Mouse (Mus musculus) heart, postnatal 0 days (tissue): Measurements from ENCODE around the gene Slc25a21. TPM values are rescaled to one million over a fixed set of nuclear protein-coding genes. Genes with fewer than 3 reads are reported as not detected.

Experiments used
- ATAC-seq: fragments of 200-750 bp; cut with Nextera tagmentation; 2 replicates; pipeline ENCODE4 v1.8.0; 2017; ENCODE audit warnings: low read depth, moderate number of reproducible peaks, moderate library complexity; ENCODE audit not compliant: insufficient read depth
- DNase-seq: peaks from one replicate; pipeline ENCODE4 v3.0.0-alpha.2; 2016; ENCODE audit warnings: low spot score
- H3K27ac ChIP-seq: fragments of 300-500 bp; sonication (generic); 2 replicates; pipeline ENCODE4 v1.5.1; 2014; ENCODE audit warnings: low read depth, mild to moderate bottlenecking
- H3K27me3 ChIP-seq: fragments of 300-500 bp; sonication (generic); 2 replicates; pipeline ENCODE4 v1.6.1; 2014; ENCODE audit warnings: low read length, mixed read lengths; ENCODE audit not compliant: control insufficient read depth, insufficient read depth
- H3K36me3 ChIP-seq: fragments of 300-500 bp; sonication (generic); replicated peaks from 2 replicates; pipeline ENCODE4 v1.6.1; 2014; ENCODE audit warnings: low read length, mixed read lengths; ENCODE audit not compliant: control insufficient read depth, insufficient read depth
- H3K4me1 ChIP-seq: fragments of 300-500 bp; sonication (generic); 2 replicates; pipeline ENCODE4 v1.6.1; 2014; ENCODE audit warnings: antibody characterized with exemption; ENCODE audit not compliant: control insufficient read depth, insufficient read depth
- H3K4me2 ChIP-seq: fragments of 300-500 bp; sonication (generic); 2 replicates; pipeline ENCODE4 v1.6.1; 2014; ENCODE audit warnings: low read depth, mild to moderate bottlenecking, low read length, moderate library complexity
- H3K4me3 ChIP-seq: fragments of 300-500 bp; sonication (generic); 2 replicates; pipeline ENCODE4 v1.5.1; 2014; ENCODE audit warnings: low read depth, low read length
- H3K9ac ChIP-seq: fragments of 300-500 bp; sonication (generic); replicated peaks from 2 replicates; pipeline ENCODE4 v1.6.1; 2014; ENCODE audit warnings: low read depth, low read length, mixed read lengths
- H3K9me3 ChIP-seq: fragments of 300-500 bp; sonication (generic); replicated peaks from 2 replicates; pipeline ENCODE4 v1.6.1; 2016; ENCODE audit warnings: low read length; ENCODE audit not compliant: control insufficient read depth
- CTCF ChIP-seq: IDR thresholded peaks from 2 replicates; pipeline ENCODE4 v1.5.1; 2016; ENCODE audit warnings: antibody characterized with exemption, control low read depth, low read depth
- EP300 ChIP-seq: IDR thresholded peaks from 2 replicates; pipeline ENCODE4 v1.6.1; 2016; ENCODE audit warnings: antibody characterized with exemption, low read depth
- WGBS: fragments of 180-500 bp; shearing (Covaris S2); extraction: QIAGEN DNeasy Blood & Tissue Kit; methylation state at CpG from one replicate; pipeline ENCODE4 v1.1.7; 2014; 5-methylcytosine and 5-hydroxymethylcytosine counted together
- polyA plus RNA-seq: library from polyadenylated mRNA; unstranded; fragments of >200 nt; fragmentation: Nextera tagmentation; extraction: Ambion mirVana; gene quantifications from 2 replicates; pipeline ENCODE4 v1.2.1, GENCODE M21; 2015
- total RNA-seq: library from RNA; depleted of rRNA; stranded (reverse); fragments of >200 nt; gene quantifications from 2 replicates; pipeline ENCODE4 v1.2.3, GENCODE M21; 2014; ENCODE audit warnings: low replicate concordance

Slc25a21 gene
- total and polyA plus RNA-seq, 2 experiments from 2014 or later = 0.31 TPM; not detected in 1

GRCm38 (mm10) chr12:57016324-57016723 is 180.9 kb downstream of the Slc25a21 start:
- Histone ChIP-seq H3K9ac (no peak overlapping the region), H3K27ac (no peak overlapping the region), H3K9me3 (no peaks in the 10 kb centered on the region), H3K4me3 (no peak overlapping the region), H3K4me1 (no peaks in the 10 kb centered on the region), H3K27me3 (no peaks in the 10 kb centered on the region), H3K4me2 (no peak overlapping the region), H3K36me3 (no peaks in the 10 kb centered on the region)
- ATAC-seq (no peak), DNase-seq (no peak)
- 70% methylated on average over 3 of the region's 3 CpGs for WGBS
- TF ChIP-seq EP300 (no peak), CTCF (no peak)

- Histone ChIP-seq H3K27me3 (no peaks in the 10 kb centered on the region), H3K9ac (no peak overlapping the region), H3K36me3 (no peaks in the 10 kb centered on the region), H3K4me1 (no peaks in the 10 kb centered on the region), H3K9me3 (no peaks in the 10 kb centered on the region), H3K4me2 (no peak overlapping the region), H3K27ac (no peak overlapping the region), H3K4me3 (no peak overlapping the region)
- WGBS = 48% methylated on average over 11 of the region's 11 CpGs
- DNase-seq = no peak
- ATAC-seq = no peak
- TF ChIP-seq CTCF (no peak), EP300 (no peak)
Measured at GRCm38 (mm10) chr12:57009010-57009409, 188.3 kb downstream of the Slc25a21 start.

- Histone ChIP-seq H3K9ac (no peak overlapping the region), H3K4me1 (no peaks in the 10 kb centered on the region), H3K27me3 (0 out of 2 replicates have a peak, but pooled peaks cover 3% of the 10 kb centered on the region), H3K36me3 (no peaks in the 10 kb centered on the region), H3K4me3 (no peak overlapping the region), H3K4me2 (no peak overlapping the region), H3K9me3 (no peaks in the 10 kb centered on the region), H3K27ac (no peak overlapping the region)
- WGBS = 7% methylated on average over 5 of the region's 5 CpGs
- ATAC-seq = no peak
- DNase-seq = peak; percentile 65
- TF ChIP-seq CTCF (peak; percentile 86), EP300 (no peak)
Measured at GRCm38 (mm10) chr12:56986049-56986448, 211.2 kb downstream of the Slc25a21 start.

GRCm38 (mm10) chr12:56982066-56982626 is 215.1 kb downstream of the Slc25a21 start:
- no peak overlapping the region for H3K27ac ChIP-seq
- H3K4me1 ChIP-seq = no peaks in the 10 kb centered on the region
- 0 out of 2 replicates have a peak, but pooled peaks cover 3% of the 10 kb centered on the region for H3K27me3 ChIP-seq
- H3K4me3 ChIP-seq = no peak overlapping the region
- WGBS = 71% methylated on average over 16 of the region's 18 CpGs
- ATAC-seq = no peak
- H3K36me3 ChIP-seq = no peaks in the 10 kb centered on the region
- H3K9me3 ChIP-seq = no peaks in the 10 kb centered on the region
- no peak overlapping the region for H3K9ac ChIP-seq
- no peak for DNase-seq
- TF ChIP-seq CTCF (no peak), EP300 (no peak)
- no peak overlapping the region for H3K4me2 ChIP-seq

GRCm38 (mm10) chr12:56975256-56975655 is 222.0 kb downstream of the Slc25a21 start:
- TF ChIP-seq CTCF (no peak), EP300 (no peak)
- ATAC-seq (no peak), DNase-seq (no peak)
- Histone ChIP-seq H3K9me3 (no peaks in the 10 kb centered on the region), H3K36me3 (no peaks in the 10 kb centered on the region), H3K4me2 (no peak overlapping the region), H3K9ac (no peak overlapping the region), H3K27ac (no peak overlapping the region), H3K4me1 (no peaks in the 10 kb centered on the region), H3K27me3 (no peaks in the 10 kb centered on the region), H3K4me3 (no peak overlapping the region)
- WGBS = 83% methylated on average over 6 of the region's 6 CpGs

GRCm38 (mm10) chr12:56963236-56963635 is 234.0 kb downstream of the Slc25a21 start:
- no peak for DNase-seq
- WGBS = 47% methylated on average over 4 of the region's 4 CpGs
- Histone ChIP-seq H3K27me3 (no peaks in the 10 kb centered on the region), H3K4me2 (no peak overlapping the region), H3K9me3 (no peaks in the 10 kb centered on the region), H3K27ac (no peak overlapping the region), H3K4me3 (no peak overlapping the region), H3K4me1 (no peaks in the 10 kb centered on the region), H3K9ac (no peak overlapping the region), H3K36me3 (no peaks in the 10 kb centered on the region)
- TF ChIP-seq CTCF (no peak), EP300 (no peak)
- no peak for ATAC-seq
